Mouse (Mus musculus) kidney, postnatal 0 days (tissue): ENCODE data around the gene Mgat4b. TPM values are rescaled to one million over a fixed set of nuclear protein-coding genes. Genes with fewer than 3 reads are reported as not detected.

Source experiments
- ATAC-seq: fragments of 200-750 bp; cut with Nextera tagmentation; replicated peaks from 2 replicates; pipeline ENCODE4 v1.8.0; 2017; ENCODE audit warnings: low read depth, moderate number of reproducible peaks, moderate TSS enrichment, moderate library complexity; ENCODE audit not compliant: low FRiP score
- DNase-seq: peaks from one replicate; pipeline ENCODE4 v3.0.0-alpha.2; 2016; ENCODE audit warnings: low spot score
- H3K27ac ChIP-seq: fragments of 300-500 bp; sonication (generic); 2 replicates; pipeline ENCODE4 v1.5.1; 2014; ENCODE audit warnings: mild to moderate bottlenecking
- H3K27me3 ChIP-seq: fragments of 300-500 bp; sonication (generic); 2 replicates; pipeline ENCODE4 v1.6.1; 2014; ENCODE audit warnings: low read length, mixed read lengths; ENCODE audit not compliant: insufficient read depth
- H3K36me3 ChIP-seq: fragments of 300-500 bp; sonication (generic); 2 replicates; pipeline ENCODE4 v1.6.1; 2014; ENCODE audit warnings: low read length, mixed read lengths; ENCODE audit not compliant: insufficient read depth
- H3K4me1 ChIP-seq: fragments of 300-500 bp; sonication (generic); replicated peaks from 2 replicates; pipeline ENCODE4 v1.6.1; 2014; ENCODE audit warnings: antibody characterized with exemption, low read length, mixed read lengths; ENCODE audit not compliant: insufficient read depth
- H3K4me2 ChIP-seq: fragments of 300-500 bp; sonication (generic); 2 replicates; pipeline ENCODE4 v1.6.1; 2014; ENCODE audit warnings: mild to moderate bottlenecking, low read length, moderate library complexity, mixed read lengths
- H3K4me3 ChIP-seq: fragments of 300-500 bp; sonication (generic); replicated peaks from 2 replicates; pipeline ENCODE4 v1.5.1; 2014; ENCODE audit warnings: low read depth, low read length
- H3K9ac ChIP-seq: fragments of 300-500 bp; sonication (generic); 2 replicates; pipeline ENCODE4 v1.6.1; 2014; ENCODE audit warnings: low read depth, low read length
- H3K9me3 ChIP-seq: fragments of 300-500 bp; sonication (generic); replicated peaks from 2 replicates; pipeline ENCODE4 v1.6.1; 2016; ENCODE audit warnings: low read length, inconsistent platforms, mixed read lengths
- CTCF ChIP-seq: IDR thresholded peaks from 2 replicates; pipeline ENCODE4 v1.5.1; 2016; ENCODE audit warnings: antibody characterized with exemption, low read depth, mild to moderate bottlenecking, moderate library complexity
- WGBS: fragments of 180-500 bp; shearing (Covaris S2); extraction: QIAGEN DNeasy Blood & Tissue Kit; methylation state at CpG from one replicate; pipeline ENCODE4 v1.1.7; 2014; 5-methylcytosine and 5-hydroxymethylcytosine counted together
- polyA plus RNA-seq: library from polyadenylated mRNA; unstranded; fragments of >200 nt; fragmentation: Nextera tagmentation; extraction: Ambion mirVana; gene quantifications from 2 replicates; pipeline ENCODE4 v1.2.1, GENCODE M21; 2015

The Mgat4b gene
- polyA plus RNA-seq, 1 experiment from 2014 or later, result 62.1 TPM

GRCm38 (mm10) chr11:50174730-50175187 is 35.9 kb upstream of the Mgat4b start:
- under 1% methylated on average over 27 of the region's 27 CpGs for WGBS
- peak overlapping the region; percentile 68 for H3K27ac ChIP-seq
- H3K4me1 ChIP-seq, result peaks cover 7% of the 10 kb centered on the region
- H3K27me3 ChIP-seq, result no peaks in the 10 kb centered on the region
- peaks cover 22% of the 10 kb centered on the region for H3K36me3 ChIP-seq
- ATAC-seq (peak; percentile 97), DNase-seq (peak; percentile 100)
- H3K4me3 ChIP-seq, result peak overlapping the region; percentile 69
- no peaks in the 10 kb centered on the region for H3K9me3 ChIP-seq
- peak overlapping the region; percentile 83 for H3K4me2 ChIP-seq
- peak overlapping the region; percentile 69 for H3K9ac ChIP-seq
- TF ChIP-seq CTCF, result no peak

DNA sequence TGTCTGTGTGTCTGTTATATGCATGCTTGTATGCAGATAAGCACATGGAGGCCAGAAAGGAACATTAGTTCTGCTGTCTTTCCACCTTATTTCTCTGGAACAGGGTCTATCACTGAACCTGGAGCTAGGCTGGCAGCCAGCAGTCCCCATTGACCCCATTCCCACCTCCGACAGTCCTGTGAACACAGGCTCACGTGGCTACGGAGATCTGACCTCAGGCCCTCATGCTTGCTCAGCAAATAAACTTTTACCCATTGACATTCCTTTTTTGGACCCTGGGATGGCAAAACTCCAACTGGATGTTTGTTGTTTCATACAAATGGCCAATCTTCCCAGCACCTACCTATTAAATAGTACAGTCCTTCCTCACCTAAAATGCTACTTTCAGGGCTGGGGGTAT is 34.3 kb upstream of the Mgat4b start:
- H3K4me1 ChIP-seq, result peaks cover 7% of the 10 kb centered on the region
- no peak overlapping the region for H3K4me3 ChIP-seq
- no peak for TF ChIP-seq CTCF
- DNase-seq, result no peak
- no peaks in the 10 kb centered on the region for H3K27me3 ChIP-seq
- ATAC-seq, result no peak
- 45% methylated on average over 3 of the region's 3 CpGs for WGBS
- H3K9me3 ChIP-seq, result no peaks in the 10 kb centered on the region
- H3K36me3 ChIP-seq, result peaks cover 12% of the 10 kb centered on the region; the same call in 1 of the 2 replicates
- no peak overlapping the region for H3K9ac ChIP-seq
- no peak overlapping the region for H3K4me2 ChIP-seq
- peak overlapping the region; percentile 57; the same call in 1 of the 2 replicates for H3K27ac ChIP-seq

DNA sequence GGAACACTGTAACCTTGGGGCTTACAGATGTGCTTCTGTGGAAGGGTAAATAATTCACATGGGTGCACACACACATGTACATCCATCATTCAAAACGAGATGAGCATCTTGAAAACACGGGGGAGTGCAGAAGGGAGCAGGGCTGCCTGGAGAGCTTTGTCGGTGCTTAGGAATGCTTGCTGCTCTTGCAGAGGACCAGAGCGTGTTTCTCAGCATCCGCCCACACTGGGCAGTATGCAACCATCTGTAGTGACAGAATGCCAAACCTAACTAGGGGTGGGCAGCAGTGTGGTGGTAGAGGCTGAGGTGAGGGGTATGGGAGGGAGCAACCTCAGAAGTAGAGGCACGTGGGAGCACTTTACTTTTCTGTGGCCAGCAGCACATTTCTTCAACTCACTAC is 33.6 kb upstream of the Mgat4b start:
- Histone ChIP-seq H3K9me3 (no peaks in the 10 kb centered on the region), H3K9ac (no peak overlapping the region), H3K27me3 (no peaks in the 10 kb centered on the region), H3K4me3 (no peak overlapping the region), H3K36me3 (peaks cover 11% of the 10 kb centered on the region; the same call in 1 of the 2 replicates), H3K4me1 (peaks cover 7% of the 10 kb centered on the region), H3K4me2 (no peak overlapping the region), H3K27ac (peak overlapping the region; percentile 57; the same call in 1 of the 2 replicates)
- DNase-seq (no peak), ATAC-seq (no peak)
- no peak for TF ChIP-seq CTCF
- 57% methylated on average over 6 of the region's 6 CpGs for WGBS

- DNase-seq (no peak), ATAC-seq (no peak)
- no peak overlapping the region for H3K4me3 ChIP-seq
- H3K9ac ChIP-seq, result no peak overlapping the region
- H3K4me1 ChIP-seq, result peaks cover 7% of the 10 kb centered on the region
- WGBS, result 68% methylated on average over 5 of the region's 5 CpGs
- no peak overlapping the region for H3K4me2 ChIP-seq
- H3K27me3 ChIP-seq, result no peaks in the 10 kb centered on the region
- TF ChIP-seq CTCF, result no peak
- peaks cover 15% of the 10 kb centered on the region; the same call in 1 of the 2 replicates for H3K36me3 ChIP-seq
- peak overlapping the region; percentile 27; the same call in 1 of the 2 replicates for H3K27ac ChIP-seq
- H3K9me3 ChIP-seq, result no peaks in the 10 kb centered on the region
These were observed 31.9 kb upstream of the Mgat4b start for GRCm38 (mm10) chr11:50178532-50179488.

GRCm38 (mm10) chr11:50180478-50181231 is 30.0 kb upstream of the Mgat4b start:
- no peak overlapping the region for H3K4me2 ChIP-seq
- H3K36me3 ChIP-seq, result peaks cover 15% of the 10 kb centered on the region; the same call in 1 of the 2 replicates
- DNase-seq, result no peak
- H3K9ac ChIP-seq, result no peak overlapping the region
- H3K27me3 ChIP-seq, result no peaks in the 10 kb centered on the region
- no peak for TF ChIP-seq CTCF
- ATAC-seq, result no peak
- H3K9me3 ChIP-seq, result no peaks in the 10 kb centered on the region
- H3K4me3 ChIP-seq, result no peak overlapping the region
- peaks cover under 1% of the 10 kb centered on the region; the same call in 1 of the 2 replicates for H3K4me1 ChIP-seq
- 74% methylated on average over 6 of the region's 6 CpGs for WGBS
- no peak overlapping the region for H3K27ac ChIP-seq

DNA sequence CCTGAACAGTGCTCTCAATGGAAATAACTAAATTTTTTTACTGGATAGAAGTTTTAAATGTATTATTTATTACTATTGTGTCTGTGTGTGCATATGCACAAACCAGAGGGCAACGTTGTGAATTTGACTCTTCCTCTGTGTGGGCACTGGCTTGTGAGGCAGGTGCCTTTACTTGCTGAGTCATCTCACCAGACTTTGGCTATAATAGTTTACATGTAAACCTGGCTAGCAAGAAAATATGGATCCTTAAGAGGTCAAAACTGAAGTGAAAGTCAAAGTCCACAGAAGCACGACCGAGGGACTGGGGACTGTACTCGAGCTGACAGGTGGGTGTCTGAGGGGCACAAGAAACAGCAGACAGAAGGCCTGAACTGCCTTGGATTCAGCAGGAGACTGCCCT is 28.0 kb upstream of the Mgat4b start:
- Histone ChIP-seq H3K4me1 (no peaks in the 10 kb centered on the region), H3K27me3 (no peaks in the 10 kb centered on the region), H3K4me3 (no peak overlapping the region), H3K36me3 (peaks cover 11% of the 10 kb centered on the region; the same call in 1 of the 2 replicates), H3K9ac (no peak overlapping the region), H3K4me2 (no peak overlapping the region), H3K9me3 (no peaks in the 10 kb centered on the region), H3K27ac (peak overlapping the region; percentile 62; the same call in 1 of the 2 replicates)
- no peak for TF ChIP-seq CTCF
- DNase-seq (no peak), ATAC-seq (no peak)
- 72% methylated on average over 4 of the region's 4 CpGs for WGBS
